Mouse (Mus musculus) layer of hippocampus, postnatal 10 days (tissue): ENCODE results near the gene Meiob. TPM values are rescaled to one million over a fixed set of nuclear protein-coding genes. Genes with fewer than 3 reads are reported as not detected.

Experiments used
- DNase-seq, 2 experiments: peaks; one replicate each; pipeline ENCODE4 v3.0.0; 2021; ENCODE audit warnings: low spot score in 2 of 2
- total RNA-seq, 2 experiments: library from RNA; stranded (reverse); gene quantifications; 2 replicates each; pipeline ENCODE4 v1.2.3; 2021

The Meiob gene
- total RNA-seq, 2 experiments from 2014 or later: not detected

- DNase-seq: no peak
These were observed 69.8 kb downstream of the Meiob start for GRCm38 (mm10) chr17:24873695-24874404.

- no peak for DNase-seq
These were observed 70.3 kb downstream of the Meiob start for GRCm38 (mm10) chr17:24874405-24874745.

- DNase-seq: no peak
These were observed 70.9 kb downstream of the Meiob start for GRCm38 (mm10) chr17:24874989-24875388.

GRCm38 (mm10) chr17:24877336-24878116, 73.4 kb downstream of the Meiob start:
- DNase-seq: no peak

- DNase-seq: no peak
These were observed 74.0 kb downstream of the Meiob start for GRCm38 (mm10) chr17:24878117-24878397.

GRCm38 (mm10) chr17:24878531-24878930, 74.4 kb downstream of the Meiob start:
- no peak for DNase-seq

- no peak for DNase-seq
These were observed 77.8 kb downstream of the Meiob start for GRCm38 (mm10) chr17:24881738-24882440.

- no peak for DNase-seq
These were observed 80.3 kb downstream of the Meiob start for GRCm38 (mm10) chr17:24884391-24884790.

GRCm38 (mm10) chr17:24885356-24886133, 81.5 kb downstream of the Meiob start:
- DNase-seq: no peak

- DNase-seq: peak; percentile 95 to 97
These were observed 82.2 kb downstream of the Meiob start, which contains the start of the genes Nubp2 and Spsb3 for GRCm38 (mm10) chr17:24886134-24886931. Gene Nubp2, minus strand, starts transcription at chr17:24886349. Gene Spsb3, plus strand, starts transcription at chr17:24886643.

GRCm38 (mm10) chr17:24886932-24887271, 82.8 kb downstream of the Meiob start:
- no peak for DNase-seq

- DNase-seq: no peak
These were observed 83.4 kb downstream of the Meiob start for GRCm38 (mm10) chr17:24887291-24888080.

GRCm38 (mm10) chr17:24888862-24889261, 84.8 kb downstream of the Meiob start:
- no peak for DNase-seq

Other genes with a start within 250 kb of the Meiob start
- gene Tsc2, start 171.7 kb upstream of the Meiob start, total RNA-seq: 100 to 1,000 TPM; 171 to 176 TPM
- 1 to 10 TPM; 4.9 to 7.8 TPM for gene Nthl1, start 171.6 kb upstream of the Meiob start, total RNA-seq
- 10 to 100 TPM; 48.5 to 49.4 TPM for gene Slc9a3r2, start 154.0 kb upstream of the Meiob start, total RNA-seq
- 1 to 10 TPM; 1.3 to 1.6 TPM for gene Npw, start 145.8 kb upstream of the Meiob start, total RNA-seq
- gene Zfp598, start 134.6 kb upstream of the Meiob start, total RNA-seq: 10 to 100 TPM; 40.1 to 43.6 TPM
- 100 to 1,000 TPM; 211 to 212 TPM for gene Syngr3, start 114.3 kb upstream of the Meiob start, total RNA-seq
- gene Gfer, start 108.1 kb upstream of the Meiob start, total RNA-seq: 10 to 100 TPM; 19.3 to 22.4 TPM
- gene Noxo1, start 108.1 kb upstream of the Meiob start, total RNA-seq: 1 to 10 TPM; 4.8 to 5.0 TPM
- gene Tbl3, start 96.6 kb upstream of the Meiob start, total RNA-seq: 10 to 100 TPM; 28.5 to 34.3 TPM
- not detected for gene Rnf151, start 86.2 kb upstream of the Meiob start, total RNA-seq
- 100 to 1,000 TPM; 563 to 651 TPM for gene Rps2, start 86.2 kb upstream of the Meiob start, total RNA-seq
- 100 to 1,000 TPM; 180 to 197 TPM for gene Ndufb10, start 79.8 kb upstream of the Meiob start, total RNA-seq
- under 1 TPM; 0.53 to 0.62 TPM for gene Rpl3l, start 76.5 kb upstream of the Meiob start, total RNA-seq
- gene Msrb1, start 67.6 kb upstream of the Meiob start, total RNA-seq: 10 to 100 TPM; 46.7 to 47.5 TPM
- gene Hs3st6, start 51.3 kb upstream of the Meiob start, total RNA-seq: under 1 TPM in 1 of 2 experiments, not detected in 1; 0.40 TPM
- gene Hagh, start 35.9 kb downstream of the Meiob start, total RNA-seq: 10 to 100 TPM; 81.5 to 87.7 TPM
- gene Fahd1, start 46.1 kb downstream of the Meiob start, total RNA-seq: 10 to 100 TPM; 15.6 to 16.2 TPM
- not detected for gene Igfals, start 61.7 kb downstream of the Meiob start, total RNA-seq
- 10 to 100 TPM; 40.4 to 40.5 TPM for gene Nubp2, start 82.1 kb downstream of the Meiob start, total RNA-seq
- gene Spsb3, start 82.4 kb downstream of the Meiob start, total RNA-seq: 10 to 100 TPM; 36.4 to 36.9 TPM
- gene Eme2, start 90.8 kb downstream of the Meiob start, total RNA-seq: 10 to 100 TPM; 61.6 to 62.1 TPM
- gene Mrps34, start 90.8 kb downstream of the Meiob start, total RNA-seq: 10 to 100 TPM; 74.1 to 77.8 TPM
- gene Nme3, start 92.2 kb downstream of the Meiob start, total RNA-seq: 10 to 100 TPM; 40.8 to 44.2 TPM
- 100 to 1,000 TPM; 276 to 287 TPM for gene Mapk8ip3, start 132.7 kb downstream of the Meiob start, total RNA-seq
- 10 to 100 TPM; 13.0 to 14.1 TPM for gene Jpt2, start 156.4 kb downstream of the Meiob start, total RNA-seq
- gene Cramp1l, start 211.5 kb downstream of the Meiob start, total RNA-seq: 10 to 100 TPM; 27.2 to 28.9 TPM
- gene Ift140, start 211.8 kb downstream of the Meiob start, total RNA-seq: 10 to 100 TPM; 25.6 to 30.1 TPM